Mouse (Mus musculus): ENCODE measurements around the gene Maob.

DNA sequence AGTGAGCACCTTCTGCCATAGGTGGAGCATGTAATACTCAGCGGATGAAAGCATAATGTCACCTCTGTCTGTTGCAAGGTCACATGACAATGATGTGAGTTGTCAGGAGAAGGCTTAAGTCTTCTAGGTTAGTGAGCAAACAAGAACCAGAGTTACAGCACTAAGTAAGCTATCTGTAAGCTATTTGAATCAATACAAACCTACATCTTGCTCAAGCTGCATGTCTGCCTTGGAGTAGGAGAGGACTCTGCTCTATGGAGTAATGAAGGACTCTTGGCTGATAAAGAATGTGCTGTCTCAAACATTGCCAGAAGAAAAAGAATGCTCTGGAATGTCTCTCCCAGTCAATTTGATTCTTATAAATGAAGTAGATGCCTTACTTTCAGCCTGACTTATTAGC, 20.1 kb upstream of the Maob start:
- TF ChIP-seq POLR2A (IDR thresholded peaks at IDR 0.05; ENCODE audit: borderline replicate concordance, control insufficient read depth, low read depth, low read length) = no peak
- no peak for TF ChIP-seq CTCF (IDR thresholded peaks at IDR 0.05; ENCODE audit: control insufficient read depth, insufficient read depth, low read length)

All from bone marrow, adult 2 months (tissue).